Comparison of ENCODE assay signal across 9 mouse cellular contexts in the genomic region with DNA sequence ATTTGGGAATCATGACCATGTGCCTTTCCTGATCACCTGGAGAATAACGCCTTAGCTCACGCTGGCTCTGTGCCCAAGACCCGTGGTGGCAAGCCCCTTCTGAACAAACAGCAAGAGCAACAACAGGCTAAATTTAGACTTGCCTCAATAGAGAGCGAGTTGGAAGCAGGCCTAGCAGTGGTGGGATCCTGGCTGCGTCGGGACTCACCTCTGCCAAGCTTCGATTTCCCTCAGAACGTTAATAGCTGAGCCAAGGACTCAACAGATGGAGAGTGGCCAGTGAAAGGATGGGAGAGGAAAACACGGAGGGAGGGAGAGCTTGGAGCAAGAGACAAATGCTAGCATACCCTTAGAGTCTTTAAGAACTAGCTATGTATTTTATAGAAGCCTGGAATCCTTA.
DNase-seq lines count a peak whose midpoint lies in the region; ATAC-seq lines count a peak whose summit lies in the region.
"Had no signal": no experiment of that assay in that cellular context is flagged by ENCODE, and none has a peak within 500 bp of the region (broad histone marks: within the 10 kb centered on the region; RNA-seq: fewer than 3 reads in every experiment).

No protein-coding gene starts in this region.

- no peak overlapping the region for H3K9ac ChIP-seq in neural tube, embryonic 13.5 days
- H3K9ac ChIP-seq in hindbrain, embryonic 16.5 days (ENCODE audit: low read depth, low read length): no peak overlapping the region

- DNase-seq in neural tube, embryonic 10.5 days (ENCODE audit: extremely low spot score, low spot score): no peak
- peak; percentile 18 to 54 for DNase-seq in frontal cortex, adult 2 months (ENCODE audit: extremely low spot score in 1 of 2, low spot score in 1 of 2)
- peak; percentile 58 for DNase-seq in lung, postnatal 10 days
- peak; percentile 6 for DNase-seq in telencephalon, adult 2 months (ENCODE audit: low read depth, low spot score)
- DNase-seq in T-cell, adult 2 months (ENCODE audit: low spot score): no peak

- H3K9me3 ChIP-seq in neural tube, embryonic 13.5 days: no peaks in the 10 kb centered on the region
- H3K9me3 ChIP-seq in hindbrain, embryonic 16.5 days (ENCODE audit: control insufficient read depth, low read length): no peaks in the 10 kb centered on the region

- no peaks in the 10 kb centered on the region for H3K36me3 ChIP-seq in neural tube, embryonic 13.5 days
- H3K36me3 ChIP-seq in hindbrain, embryonic 16.5 days (ENCODE audit: control insufficient read depth, insufficient read depth, low read length): no peaks in the 10 kb centered on the region

- H3K4me1 ChIP-seq in neural tube, embryonic 13.5 days (replicated peaks): peaks cover 16% of the 10 kb centered on the region
- H3K4me1 ChIP-seq in hindbrain, embryonic 16.5 days (ENCODE audit: control insufficient read depth, insufficient read depth, low read depth, low read length): no peaks in the 10 kb centered on the region; the same call in 1 of the 2 replicates

- H3K4me2 ChIP-seq in neural tube, embryonic 13.5 days: no peak overlapping the region
- H3K4me2 ChIP-seq in hindbrain, embryonic 16.5 days (ENCODE audit: low read length): peak overlapping the region; percentile 19

- no peak overlapping the region for H3K27ac ChIP-seq in neural tube, embryonic 13.5 days (replicated peaks)
- H3K27ac ChIP-seq in hindbrain, embryonic 16.5 days (ENCODE audit: low read depth, low read length): no peak overlapping the region

- WGBS in neural tube, embryonic 13.5 days: 53% methylated on average over 9 of the region's 9 CpGs
- WGBS in hindbrain, embryonic 16.5 days: 52% methylated on average over 9 of the region's 9 CpGs

- H3K27me3 ChIP-seq in neural tube, embryonic 13.5 days: no peaks in the 10 kb centered on the region
- H3K27me3 ChIP-seq in hindbrain, embryonic 16.5 days (replicated peaks; ENCODE audit: control insufficient read depth, insufficient read depth, low read length): no peaks in the 10 kb centered on the region
- H3K27me3 ChIP-seq: Patski had no signal

- no peak overlapping the region for H3K4me3 ChIP-seq in neural tube, embryonic 13.5 days
- no peak overlapping the region for H3K4me3 ChIP-seq in hindbrain, embryonic 16.5 days (ENCODE audit: low read length)

- peak; percentile 50 for ATAC-seq in neural tube, embryonic 13.5 days (ENCODE audit: low read depth)
- ATAC-seq in hindbrain, embryonic 16.5 days: peak; percentile 96
- ATAC-seq in megakaryocyte, adult 5-6 weeks (ENCODE audit: poor library complexity, severe bottlenecking): no peak
- ATAC-seq: Patski had no signal

Comparison
In these comparisons a context has a peak if more than half of its experiments do, and no peak if none do; other contexts are left out.
1. DNase-seq: peak in frontal cortex, adult 2 months (2 of 2), lung, postnatal 10 days (single experiment) and telencephalon, adult 2 months (single experiment); none in neural tube, embryonic 10.5 days (single experiment) and T-cell, adult 2 months (single experiment).